Mouse (Mus musculus) C2C12 (cell line): Measurements from ENCODE around the gene Mb.

Source experiments
- CEBPB ChIP-seq: IDR thresholded peaks from one replicate; pipeline ENCODE4 v1.6.1; 2011; ENCODE audit warnings: low read depth, mild to moderate bottlenecking, control low read depth, moderate library complexity
- CTCF ChIP-seq: IDR thresholded peaks from one replicate; pipeline ENCODE4 v1.5.1; 2011; ENCODE audit not compliant: control insufficient read depth, insufficient read depth, insufficient read length
- FOSL1 ChIP-seq: IDR thresholded peaks from one replicate; pipeline ENCODE4 v1.8.0; 2011; ENCODE audit warnings: mild to moderate bottlenecking, low read length; ENCODE audit not compliant: poor library complexity, insufficient read depth, severe bottlenecking
- MAX ChIP-seq: IDR thresholded peaks from one replicate; pipeline ENCODE4 v1.6.1; 2011; ENCODE audit warnings: mild to moderate bottlenecking, control low read depth
- MYOD1 ChIP-seq: IDR thresholded peaks from one replicate; pipeline ENCODE4 v1.6.1; 2011; ENCODE audit warnings: low read depth; ENCODE audit not compliant: control insufficient read depth, insufficient read length
- MYOG ChIP-seq: IDR thresholded peaks from one replicate; pipeline ENCODE4 v1.6.1; 2011; ENCODE audit not compliant: control insufficient read depth, insufficient read length; ENCODE audit errors: extremely low read depth
- USF1 ChIP-seq: IDR thresholded peaks from one replicate; pipeline ENCODE4 v1.6.1; 2011; ENCODE audit warnings: low read depth, mild to moderate bottlenecking, control low read depth, moderate library complexity

DNA sequence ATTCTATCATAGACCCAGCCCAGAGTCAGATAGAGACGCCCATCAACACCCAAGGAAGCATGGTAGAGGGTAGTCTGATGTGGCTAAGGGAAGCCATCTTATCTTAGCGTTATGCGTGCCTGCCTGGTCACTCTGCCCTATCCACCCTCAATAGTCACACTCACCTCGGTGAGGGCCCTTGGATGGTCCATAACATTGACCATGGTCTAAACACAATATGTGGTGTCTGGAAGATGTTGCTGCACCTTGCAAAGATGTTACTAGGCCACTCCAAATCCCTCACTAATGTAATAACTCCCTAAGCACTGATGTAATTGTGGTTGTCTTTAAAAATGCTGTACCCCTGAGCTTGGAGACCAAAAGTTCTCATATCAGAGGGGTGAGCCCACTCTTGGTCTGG is 77.8 kb downstream of the Mb start:
- TF ChIP-seq CTCF (no peak), CEBPB (no peak), USF1 (no peak), MAX (no peak), MYOD1 (no peak), MYOG (no peak), FOSL1 (no peak)
